Mouse (Mus musculus) forebrain, embryonic 15.5 days (tissue): ENCODE measurements around the gene Colgalt2. TPM values are rescaled to one million over a fixed set of nuclear protein-coding genes. Genes with fewer than 3 reads are reported as not detected.
A peak's percentile ranks its signal among the peaks of the same experiment; 100 is the strongest.

Source experiments
- ATAC-seq: fragments of 200-750 bp; cut with Nextera tagmentation; replicated peaks from 2 replicates; pipeline ENCODE4 v1.8.0; 2017; ENCODE audit warnings: mild to moderate bottlenecking, moderate TSS enrichment, moderate library complexity
- H3K27ac ChIP-seq: fragments of 300-500 bp; sonication (generic); replicated peaks from 2 replicates; pipeline ENCODE4 v1.5.1; 2015; ENCODE audit warnings: mild to moderate bottlenecking, inconsistent platforms
- H3K27me3 ChIP-seq: fragments of 300-500 bp; sonication (generic); 2 replicates; pipeline ENCODE4 v1.6.1; 2015; ENCODE audit warnings: inconsistent platforms
- H3K36me3 ChIP-seq: fragments of 300-500 bp; sonication (generic); 2 replicates; pipeline ENCODE4 v1.6.1; 2015; ENCODE audit warnings: mild to moderate bottlenecking, inconsistent platforms
- H3K4me1 ChIP-seq: fragments of 300-500 bp; sonication (generic); 2 replicates; pipeline ENCODE4 v1.6.1; 2015; ENCODE audit warnings: inconsistent platforms
- H3K4me2 ChIP-seq: fragments of 300-500 bp; sonication (generic); replicated peaks from 2 replicates; pipeline ENCODE4 v1.6.1; 2015; ENCODE audit warnings: mild to moderate bottlenecking, inconsistent platforms
- H3K4me3 ChIP-seq: fragments of 300-500 bp; sonication (generic); 2 replicates; pipeline ENCODE4 v1.5.1; 2015; ENCODE audit warnings: mild to moderate bottlenecking, inconsistent platforms
- H3K9ac ChIP-seq: fragments of 300-500 bp; sonication (generic); replicated peaks from 2 replicates; pipeline ENCODE4 v1.6.1; 2015; ENCODE audit warnings: mild to moderate bottlenecking, inconsistent platforms
- H3K9me3 ChIP-seq: fragments of 300-500 bp; sonication (generic); 2 replicates; pipeline ENCODE4 v1.6.1; 2016; ENCODE audit warnings: inconsistent platforms
- WGBS: fragments of 180-500 bp; shearing (Covaris S2); methylation state at CpG from one replicate; pipeline ENCODE4 v1.1.7; 2015; ENCODE audit warnings: mixed read lengths; 5-methylcytosine and 5-hydroxymethylcytosine counted together
- polyA plus RNA-seq: library from polyadenylated mRNA; unstranded; fragments of >200 nt; fragmentation: Nextera tagmentation; extraction: Ambion mirVana; gene quantifications from 2 replicates; pipeline ENCODE4 v1.2.1, GENCODE M21; 2015

Colgalt2 gene
- polyA plus RNA-seq, 1 experiment from 2014 or later: 2.7 TPM

- 93% methylated on average over 2 of the region's 2 CpGs for WGBS
- peaks cover 12% of the 10 kb centered on the region for H3K36me3 ChIP-seq
- H3K4me1 ChIP-seq: no peaks in the 10 kb centered on the region
- H3K27me3 ChIP-seq: no peaks in the 10 kb centered on the region
- no peak overlapping the region for H3K4me3 ChIP-seq
- no peak overlapping the region for H3K9ac ChIP-seq
- no peak overlapping the region for H3K27ac ChIP-seq
- no peak overlapping the region for H3K4me2 ChIP-seq
- H3K9me3 ChIP-seq: no peaks in the 10 kb centered on the region
- ATAC-seq: no peak
Measured at GRCm38 (mm10) chr1:152543449-152544159, 144.0 kb downstream of the Colgalt2 start.

GRCm38 (mm10) chr1:152549061-152549738 lies 149.6 kb downstream of the Colgalt2 start:
- Histone ChIP-seq H3K4me1 (no peaks in the 10 kb centered on the region; the same call in 1 of the 2 replicates), H3K36me3 (peaks cover 17% of the 10 kb centered on the region), H3K4me2 (no peak overlapping the region), H3K9ac (no peak overlapping the region), H3K4me3 (no peak overlapping the region), H3K9me3 (no peaks in the 10 kb centered on the region), H3K27ac (no peak overlapping the region), H3K27me3 (no peaks in the 10 kb centered on the region)
- no peak for ATAC-seq
- 91% methylated on average over 13 of the region's 13 CpGs for WGBS

GRCm38 (mm10) chr1:152550544-152550943 lies 150.9 kb downstream of the Colgalt2 start:
- H3K27me3 ChIP-seq: no peaks in the 10 kb centered on the region
- no peak overlapping the region for H3K4me3 ChIP-seq
- no peaks in the 10 kb centered on the region for H3K9me3 ChIP-seq
- peaks cover 4% of the 10 kb centered on the region for H3K4me1 ChIP-seq
- H3K4me2 ChIP-seq: no peak overlapping the region
- H3K36me3 ChIP-seq: peaks cover 17% of the 10 kb centered on the region
- H3K27ac ChIP-seq: no peak overlapping the region
- 89% methylated on average over 2 of the region's 2 CpGs for WGBS
- ATAC-seq: no peak
- no peak overlapping the region for H3K9ac ChIP-seq

DNA sequence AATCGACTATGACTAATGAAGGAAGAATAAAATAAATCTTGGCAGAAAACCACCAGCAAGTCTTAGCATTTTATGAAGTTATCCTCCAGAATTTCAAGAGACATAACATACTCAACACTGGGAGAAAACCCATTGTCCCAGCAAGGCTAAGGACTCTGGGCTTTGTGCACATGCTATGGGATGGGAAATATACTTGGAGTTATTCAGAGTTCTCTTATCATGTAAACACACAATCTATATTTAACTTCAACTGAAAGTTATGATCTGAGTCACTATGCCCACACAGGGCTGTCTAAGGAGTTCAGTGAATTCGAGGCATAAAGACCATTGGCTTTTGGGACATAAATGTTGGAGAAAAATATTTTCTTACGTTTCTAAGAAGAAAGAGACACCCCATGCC lies 151.3 kb downstream of the Colgalt2 start:
- ATAC-seq: no peak
- H3K9ac ChIP-seq: no peak overlapping the region
- H3K36me3 ChIP-seq: peaks cover 16% of the 10 kb centered on the region
- no peak overlapping the region for H3K4me2 ChIP-seq
- WGBS: 90% methylated on average over 3 of the region's 3 CpGs
- no peak overlapping the region for H3K27ac ChIP-seq
- H3K27me3 ChIP-seq: no peaks in the 10 kb centered on the region
- no peak overlapping the region for H3K4me3 ChIP-seq
- peaks cover 9% of the 10 kb centered on the region for H3K4me1 ChIP-seq
- no peaks in the 10 kb centered on the region for H3K9me3 ChIP-seq

- WGBS: 76% methylated on average over 15 of the region's 15 CpGs
- Histone ChIP-seq H3K9ac (no peak overlapping the region), H3K4me1 (peaks cover 20% of the 10 kb centered on the region), H3K4me2 (no peak overlapping the region), H3K36me3 (peaks cover 12% of the 10 kb centered on the region), H3K9me3 (no peaks in the 10 kb centered on the region), H3K27ac (no peak overlapping the region), H3K4me3 (no peak overlapping the region), H3K27me3 (no peaks in the 10 kb centered on the region)
- ATAC-seq: no peak
Measured at GRCm38 (mm10) chr1:152553912-152554547, 154.4 kb downstream of the Colgalt2 start.

GRCm38 (mm10) chr1:152555944-152556573 lies 156.4 kb downstream of the Colgalt2 start:
- Histone ChIP-seq H3K9me3 (no peaks in the 10 kb centered on the region), H3K27me3 (no peaks in the 10 kb centered on the region), H3K4me2 (peak overlapping the region; percentile 2), H3K4me1 (peaks cover 26% of the 10 kb centered on the region), H3K9ac (no peak overlapping the region), H3K27ac (peak overlapping the region; percentile 65), H3K4me3 (no peak overlapping the region), H3K36me3 (peaks cover 10% of the 10 kb centered on the region)
- WGBS: 9% methylated on average over 7 of the region's 7 CpGs
- ATAC-seq: peak; percentile 96

- WGBS: 20% methylated on average over 14 of the region's 14 CpGs
- H3K27ac ChIP-seq: peak overlapping the region; percentile 65
- peak; percentile 68 for ATAC-seq
- peaks cover 5% of the 10 kb centered on the region for H3K36me3 ChIP-seq
- H3K27me3 ChIP-seq: no peaks in the 10 kb centered on the region
- peak overlapping the region; percentile 2 for H3K4me2 ChIP-seq
- H3K4me1 ChIP-seq: peaks cover 33% of the 10 kb centered on the region
- no peak overlapping the region for H3K4me3 ChIP-seq
- H3K9me3 ChIP-seq: no peaks in the 10 kb centered on the region
- H3K9ac ChIP-seq: no peak overlapping the region
Measured at GRCm38 (mm10) chr1:152556576-152557281, 157.1 kb downstream of the Colgalt2 start.

Other genes with a start within 250 kb of the Colgalt2 start
- gene Tsen15, start 13.1 kb upstream of the Colgalt2 start, polyA plus RNA-seq: 43.0 and 45.0 TPM in 2 replicates